Mouse (Mus musculus) large intestine, adult 2 months (tissue): ENCODE measurements around the gene Tubgcp2. TPM values are rescaled to one million over a fixed set of nuclear protein-coding genes. Genes with fewer than 3 reads are reported as not detected.

ENCODE experiments used
- DNase-seq: peaks from one replicate; pipeline ENCODE4 v3.0.0-alpha.2; 2012; ENCODE audit warnings: low read depth, low spot score
- WGBS: fragments of 180-500 bp; shearing (Covaris S2); methylation state at CpG from one replicate; pipeline ENCODE4 v1.1.7; 2018; 5-methylcytosine and 5-hydroxymethylcytosine counted together
- polyA plus RNA-seq: library from polyadenylated mRNA; depleted of rRNA; stranded (reverse); fragments of >200 nt; gene quantifications from 2 replicates; pipeline ENCODE4 v1.2.3, GENCODE M21; 2012; rRNA removed

Tubgcp2 gene
- 13.8 and 16.7 TPM in 2 replicates for polyA plus RNA-seq

DNA sequence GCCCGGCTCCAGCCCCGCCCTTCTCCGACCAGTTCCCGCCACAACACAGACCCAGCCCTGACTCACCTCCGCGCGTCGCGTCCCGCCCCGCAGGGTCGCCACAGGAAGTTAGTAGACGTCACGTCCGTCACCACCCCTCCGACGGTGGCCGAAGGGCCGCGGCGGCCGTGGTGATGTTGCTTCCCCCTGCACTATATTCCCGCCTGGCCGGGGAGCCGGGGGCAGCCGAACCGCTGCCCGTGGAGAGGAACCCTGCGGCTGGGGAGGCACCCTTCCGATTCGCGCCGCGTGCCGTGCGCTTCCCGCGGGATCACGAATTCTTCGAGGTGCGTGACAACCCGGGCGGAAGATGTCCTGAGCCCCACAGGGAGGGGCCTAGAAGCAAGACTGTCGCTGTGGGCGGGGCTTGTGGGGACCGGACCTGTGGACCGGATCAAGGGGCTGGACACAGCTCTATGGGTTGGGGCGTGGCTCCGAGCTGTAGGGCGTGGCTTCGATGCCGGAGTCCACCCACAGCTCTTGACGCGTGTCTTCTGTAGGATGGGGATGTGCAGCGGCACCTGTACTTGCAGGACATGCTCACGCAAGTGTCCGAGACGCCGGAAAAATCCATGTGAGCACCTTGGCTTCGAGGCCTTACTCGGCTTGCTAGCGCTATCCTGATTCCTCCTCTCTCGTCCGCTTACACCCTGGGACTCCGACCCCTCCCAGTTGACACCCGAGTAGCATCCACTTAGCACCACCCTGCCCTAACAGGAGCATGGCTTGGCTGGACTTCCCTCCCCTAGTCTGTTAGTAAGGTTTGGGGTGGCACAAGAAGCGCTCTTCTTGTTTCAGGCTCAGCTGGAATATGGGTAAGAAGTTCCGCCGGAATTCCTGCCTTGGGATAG is at the start of gene Tubgcp2, which contains the start of gene Zfp511:
Gene Tubgcp2 (minus strand): TSS at position 389 of the 890 bp plus-strand sequence.
Gene Zfp511 (plus strand): TSS at position 111 of the 890 bp plus-strand sequence.
- peak; percentile 89 for DNase-seq
- WGBS: 1% methylated on average over 69 of the region's 69 CpGs

DNA sequence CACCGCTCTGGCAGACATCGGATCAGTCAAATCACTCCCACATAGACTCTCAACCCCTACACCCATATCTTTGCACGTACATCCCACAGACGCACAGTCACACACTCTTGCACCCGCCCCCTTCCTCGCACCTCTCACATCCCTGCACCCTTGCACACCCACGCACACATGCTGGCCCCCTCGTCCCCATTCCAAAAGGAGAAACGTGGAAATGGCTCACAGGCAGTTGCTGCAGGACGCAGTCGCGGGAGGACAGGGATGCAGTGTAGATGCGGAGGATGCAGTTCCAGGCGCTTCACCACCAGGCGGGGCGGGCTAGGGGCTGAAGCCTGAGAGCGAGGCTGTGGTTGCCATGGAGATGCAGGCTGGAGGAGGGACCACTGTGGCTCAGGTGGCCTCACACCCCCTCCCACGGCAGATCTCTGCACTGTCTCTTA is 45.8 kb upstream of the Tubgcp2 start, which contains the start of gene Caly:
Gene Caly (minus strand): TSS at position 307 of the 437 bp plus-strand sequence.
- 12% methylated on average over 18 of the region's 18 CpGs for WGBS
- no peak for DNase-seq

DNA sequence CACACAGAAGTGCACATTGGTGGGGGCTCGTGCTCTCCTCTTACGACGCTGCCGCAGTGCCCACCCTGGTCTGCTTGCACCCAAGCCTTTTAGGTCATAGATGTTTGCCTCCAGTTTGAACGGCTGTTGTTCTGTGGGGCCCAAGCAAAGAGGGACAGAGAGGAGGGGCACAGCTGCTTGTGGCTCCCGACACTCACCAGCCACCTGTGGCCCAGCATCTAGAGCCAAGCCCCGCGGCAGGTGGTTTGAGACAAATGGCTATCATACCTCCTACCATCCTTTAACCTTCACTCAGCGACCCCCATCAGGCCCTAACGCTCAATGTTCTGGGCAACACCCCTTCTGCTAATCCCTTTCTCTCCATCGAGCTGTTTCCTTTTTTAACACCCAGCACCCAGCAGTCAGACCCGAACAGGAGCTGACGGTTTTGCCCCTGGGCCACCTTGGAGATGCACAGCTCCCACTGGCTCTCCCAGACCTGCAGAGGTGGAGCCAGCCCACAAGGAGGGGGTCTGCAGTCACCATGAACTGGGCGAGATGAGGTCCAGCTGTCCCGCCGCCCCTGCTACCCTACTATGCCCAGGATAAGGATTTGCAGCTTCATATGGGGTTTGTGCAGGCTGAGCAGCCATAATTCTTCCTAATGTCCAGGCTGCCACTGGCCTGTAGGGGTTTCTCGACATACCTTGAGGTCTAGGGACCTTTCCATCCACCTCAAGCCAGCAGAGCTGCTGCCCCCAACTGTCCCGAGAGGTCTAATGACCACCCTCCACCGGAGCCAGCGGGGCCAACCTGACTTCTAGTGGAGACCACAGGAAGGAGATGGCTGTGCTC is 45.2 kb upstream of the Tubgcp2 start:
- 28% methylated on average over 20 of the region's 20 CpGs for WGBS
- DNase-seq: no peak

DNA sequence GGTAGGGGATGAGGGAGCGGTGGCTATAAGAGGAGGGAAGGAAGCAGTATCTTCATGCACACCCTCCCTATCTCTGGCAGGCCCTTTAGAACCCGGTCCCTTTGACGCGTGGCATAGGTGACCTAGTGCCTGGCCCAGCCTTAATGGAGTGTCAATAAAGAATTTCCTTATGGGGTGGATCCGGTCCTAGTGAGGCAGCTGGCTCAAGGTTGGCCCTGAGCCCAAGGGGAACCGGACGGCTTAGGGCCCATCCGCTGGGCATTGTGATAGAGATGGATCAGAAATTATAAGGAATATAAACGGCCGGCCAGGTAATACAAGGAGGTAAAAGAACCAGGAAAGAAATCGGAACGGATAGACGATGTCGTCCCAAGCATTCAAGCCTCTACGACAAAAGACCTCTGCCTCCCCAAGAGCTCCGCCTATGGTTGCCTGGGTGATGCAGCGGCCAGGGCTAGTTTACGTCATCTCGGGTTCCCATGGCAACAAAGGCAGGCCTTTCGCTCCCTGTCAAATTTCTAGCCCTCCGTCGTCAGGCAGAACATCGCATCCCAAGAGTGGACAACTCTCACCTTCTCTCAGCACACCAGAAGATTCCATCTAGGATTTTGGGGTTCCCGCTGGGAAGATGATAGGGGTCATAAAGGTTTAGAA is 44.2 kb upstream of the Tubgcp2 start:
- peak; percentile 37 for DNase-seq
- 2% methylated on average over 24 of the region's 24 CpGs for WGBS

DNA sequence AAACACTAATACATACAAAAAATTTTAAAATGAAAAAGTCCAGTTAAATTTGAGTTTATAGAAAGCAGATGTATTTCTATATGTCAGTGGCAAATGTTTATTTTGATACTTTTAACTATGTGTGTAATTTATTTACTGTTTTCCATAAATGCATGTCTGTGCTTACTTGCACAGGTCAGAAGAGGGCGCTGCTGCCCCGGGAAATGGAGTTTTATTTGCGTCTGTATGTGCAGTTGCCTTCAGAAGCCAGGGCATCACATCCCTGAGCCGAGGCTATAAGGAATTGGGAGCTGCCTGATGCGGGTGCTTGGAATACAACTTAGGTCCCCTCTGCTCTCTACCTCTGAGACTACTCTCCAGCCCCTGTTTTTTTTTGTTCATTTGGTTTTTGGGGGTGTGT is 42.2 kb upstream of the Tubgcp2 start:
- WGBS: 4% methylated on average over 5 of the region's 5 CpGs
- peak; percentile 63 for DNase-seq

DNA sequence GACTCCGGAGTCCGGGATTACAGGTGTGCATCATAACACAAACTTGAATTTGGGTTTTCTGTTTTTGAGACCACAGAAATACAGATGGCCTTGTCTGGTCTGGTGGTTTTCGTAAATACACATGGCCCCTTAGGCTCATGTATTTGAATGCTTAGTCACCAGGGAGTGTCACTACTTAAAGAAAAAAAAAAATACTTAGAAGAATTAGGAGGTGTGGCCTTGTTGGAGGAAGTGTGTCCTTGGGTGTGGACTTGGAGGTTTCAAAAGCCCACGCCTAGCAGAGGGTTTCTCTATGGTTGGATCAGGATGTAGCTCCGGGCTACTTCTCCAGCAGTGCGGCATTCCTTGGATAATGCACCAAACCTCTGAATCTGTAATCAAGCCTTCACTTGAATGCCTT is 41.2 kb upstream of the Tubgcp2 start:
- DNase-seq: no peak
- WGBS: 43% methylated on average over 6 of the region's 6 CpGs

DNA sequence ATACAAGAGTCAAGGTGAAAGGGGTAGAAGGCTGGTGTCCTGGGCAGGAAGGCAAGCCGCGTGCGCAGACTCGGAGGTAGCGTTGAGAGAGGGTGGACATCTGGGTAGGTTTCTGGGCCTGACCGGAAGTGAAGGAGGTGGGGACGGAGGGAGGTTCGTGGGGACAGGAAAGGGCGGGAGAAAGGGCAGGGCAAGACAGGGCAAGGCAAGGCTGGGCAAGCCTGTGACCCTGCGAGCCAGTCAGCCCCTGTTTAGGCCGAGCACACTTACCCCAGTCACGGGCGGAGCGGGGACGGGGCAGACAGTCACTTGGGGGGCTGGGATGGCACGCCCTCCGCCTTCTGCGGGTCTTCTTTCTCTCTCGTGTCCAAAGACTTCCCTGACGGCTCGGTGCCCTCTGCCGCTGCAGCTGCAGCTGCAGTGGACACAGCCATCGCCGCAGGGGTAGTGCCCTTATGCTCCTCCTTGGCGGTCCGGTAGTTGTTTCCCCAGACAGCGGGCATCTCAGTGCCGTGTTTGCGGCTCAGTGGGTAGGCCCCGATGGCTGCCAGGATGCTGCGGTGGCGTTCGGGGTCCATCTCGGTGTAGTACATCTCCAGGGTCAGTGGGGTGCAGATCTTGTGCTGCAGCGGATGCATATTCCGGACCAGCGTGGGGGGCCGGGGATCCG is 33.7 kb upstream of the Tubgcp2 start:
- no peak for DNase-seq
- 36% methylated on average over 39 of the region's 39 CpGs for WGBS

DNA sequence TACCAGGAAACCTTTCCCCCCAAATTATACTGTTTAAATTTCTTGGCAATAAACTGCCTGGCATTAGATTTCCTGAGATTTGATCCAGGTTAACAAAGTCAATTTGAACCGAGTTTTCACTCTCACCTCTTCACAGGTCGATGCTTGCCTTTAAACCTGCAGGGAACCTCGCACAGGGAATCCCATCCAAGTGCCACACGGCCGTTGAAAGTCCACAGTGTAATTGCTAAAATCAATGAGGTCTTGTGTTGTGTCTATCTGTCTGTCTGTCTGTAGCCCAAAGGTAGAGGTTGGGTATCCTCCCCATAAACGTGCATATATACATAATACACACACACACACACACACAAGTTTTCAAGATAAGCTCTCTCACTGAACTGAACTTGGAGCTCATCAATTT is 30.9 kb upstream of the Tubgcp2 start:
- DNase-seq: no peak
- WGBS: 30% methylated on average over 6 of the region's 6 CpGs

DNA sequence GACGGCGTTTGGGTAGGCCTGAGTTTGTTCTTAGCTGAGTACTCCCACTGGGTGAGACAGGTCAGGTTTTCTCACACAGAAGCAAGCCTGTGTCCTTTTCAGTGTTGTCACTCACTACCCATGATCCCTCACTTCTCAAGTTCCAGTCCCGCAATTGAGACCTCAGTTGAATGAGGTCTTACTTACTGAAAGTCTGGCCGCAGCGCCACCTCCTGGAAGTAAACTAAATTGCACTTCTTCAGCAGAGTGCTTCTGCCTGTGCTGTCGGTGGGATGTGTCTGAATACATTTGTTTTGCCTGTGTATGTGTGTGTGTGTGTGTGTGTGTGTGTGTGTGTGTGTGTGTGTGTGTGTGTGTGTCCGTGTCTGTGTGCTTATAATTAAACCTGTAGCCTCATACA is 26.6 kb upstream of the Tubgcp2 start:
- WGBS: 21% methylated on average over 7 of the region's 7 CpGs
- DNase-seq: no peak

DNA sequence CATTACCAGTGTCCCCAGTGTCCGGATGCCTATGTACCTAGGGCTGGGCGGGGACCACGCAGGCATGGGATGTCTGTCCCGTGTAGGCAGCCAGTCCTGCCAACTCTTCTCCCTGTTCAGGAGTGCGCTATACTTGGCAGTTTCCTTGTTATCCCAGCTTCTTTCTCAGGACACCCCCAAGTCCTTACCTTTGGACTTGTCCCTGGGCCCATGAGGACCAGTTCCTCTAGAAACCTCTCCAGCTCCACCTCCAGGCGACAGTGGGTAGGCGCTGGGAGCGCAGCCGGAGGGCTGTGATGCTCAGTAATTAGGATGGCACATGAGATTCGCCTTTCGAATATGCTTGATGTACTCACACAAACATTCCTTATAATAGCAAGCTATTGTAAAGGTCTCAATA is 25.8 kb upstream of the Tubgcp2 start:
- WGBS: 16% methylated on average over 11 of the region's 11 CpGs
- no peak for DNase-seq

DNA sequence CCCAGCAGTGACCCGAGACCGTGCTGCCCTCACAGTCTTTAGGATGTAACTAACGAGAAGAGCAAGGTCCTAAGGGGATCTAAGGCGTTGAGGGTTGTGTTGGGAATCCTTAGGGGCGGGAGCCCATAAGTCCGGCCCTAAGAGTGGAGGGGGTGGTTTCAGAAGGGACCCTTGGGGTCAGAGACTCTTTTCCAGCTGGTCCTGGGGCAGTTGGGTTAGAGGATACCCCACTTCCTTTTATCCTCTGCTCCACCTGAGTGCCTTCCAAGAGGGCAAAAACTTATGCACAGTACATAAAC is 25.3 kb upstream of the Tubgcp2 start:
- no peak for DNase-seq
- WGBS: 5% methylated on average over 6 of the region's 6 CpGs

DNA sequence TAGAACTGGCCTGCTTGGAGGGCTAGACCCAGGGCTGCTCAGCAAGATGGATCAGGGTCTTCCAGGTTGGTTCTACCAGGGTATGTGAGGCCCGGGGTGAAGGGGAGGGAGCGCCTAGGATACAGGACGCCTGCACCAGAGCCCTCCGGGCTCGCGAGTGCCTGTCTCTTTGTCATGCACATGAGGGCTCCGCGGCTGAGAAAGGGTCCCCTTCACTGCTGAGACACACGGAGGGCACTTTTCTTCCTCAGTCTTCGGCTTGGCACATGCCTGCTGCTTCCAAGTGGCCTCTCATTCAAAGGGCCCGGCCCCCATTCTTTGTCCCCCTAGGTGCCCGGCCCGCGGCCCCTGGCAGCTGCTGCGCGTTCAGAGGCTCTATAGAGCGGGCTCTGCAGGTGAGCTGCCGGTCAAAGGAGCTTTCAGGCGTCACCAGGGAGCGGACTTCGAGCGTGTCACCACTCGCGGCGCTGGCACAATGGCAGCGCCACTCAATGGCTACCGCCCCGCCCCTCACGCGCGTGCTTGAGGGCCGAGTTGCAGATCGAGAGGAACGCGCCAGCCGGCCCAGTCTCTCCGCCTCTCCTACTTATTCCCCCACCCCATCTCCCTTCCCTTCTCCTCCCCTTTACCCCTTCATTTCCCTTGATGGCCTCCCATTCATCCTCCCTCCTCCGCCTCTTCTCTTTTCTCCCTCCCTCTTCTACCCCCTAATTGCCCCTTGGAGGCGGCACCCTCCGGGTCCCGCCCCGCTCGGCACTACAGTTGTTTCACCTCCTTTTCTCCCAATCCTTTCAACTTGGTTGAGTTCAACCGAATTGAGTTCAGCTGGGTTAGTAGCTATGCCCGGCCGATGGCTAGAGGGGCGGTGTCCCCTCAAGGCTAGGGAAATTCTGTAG is 24.7 kb upstream of the Tubgcp2 start:
- WGBS: 4% methylated on average over 47 of the region's 47 CpGs
- no peak for DNase-seq

DNA sequence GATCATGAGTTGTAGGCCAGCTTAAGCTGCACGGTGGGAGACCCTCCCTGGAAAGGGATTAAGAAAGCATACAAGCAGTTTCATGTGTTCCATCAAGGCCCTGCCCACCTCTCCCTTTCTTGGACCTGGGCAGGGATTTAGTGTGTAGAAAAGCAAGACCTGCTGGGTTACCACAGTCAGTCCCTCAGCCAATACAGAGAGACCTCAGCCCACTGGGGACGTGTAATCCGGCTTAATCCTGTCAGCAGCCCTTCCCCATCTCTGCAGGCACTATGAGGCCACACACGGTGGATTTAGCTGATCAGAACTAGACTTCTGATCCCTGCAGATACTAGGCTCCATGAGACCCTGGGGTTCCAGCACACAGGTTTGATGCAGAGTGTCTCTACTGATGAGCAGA is 23.1 kb upstream of the Tubgcp2 start:
- no peak for DNase-seq
- WGBS: 71% methylated on average over 4 of the region's 4 CpGs

DNA sequence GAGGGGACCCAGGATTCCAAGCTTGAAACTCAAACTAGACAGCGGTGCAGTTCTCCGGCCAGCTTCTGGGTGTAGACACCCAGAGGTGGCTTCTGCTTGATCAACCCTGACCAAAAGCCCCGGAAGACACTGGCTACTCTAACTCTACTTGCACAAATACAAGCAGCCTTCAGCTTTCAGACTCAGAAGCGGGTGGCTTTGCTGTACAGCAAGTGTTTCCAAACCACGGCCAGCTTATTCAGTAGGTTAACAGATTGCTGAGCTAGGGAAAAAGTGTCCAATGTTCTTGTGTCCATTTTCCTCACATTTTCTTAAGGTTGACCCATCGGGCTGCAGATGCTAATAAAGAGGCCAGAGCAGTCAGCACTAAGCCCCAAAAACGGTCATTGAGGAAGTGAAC is 22.1 kb upstream of the Tubgcp2 start:
- DNase-seq: no peak
- WGBS: 43% methylated on average over 7 of the region's 7 CpGs

DNA sequence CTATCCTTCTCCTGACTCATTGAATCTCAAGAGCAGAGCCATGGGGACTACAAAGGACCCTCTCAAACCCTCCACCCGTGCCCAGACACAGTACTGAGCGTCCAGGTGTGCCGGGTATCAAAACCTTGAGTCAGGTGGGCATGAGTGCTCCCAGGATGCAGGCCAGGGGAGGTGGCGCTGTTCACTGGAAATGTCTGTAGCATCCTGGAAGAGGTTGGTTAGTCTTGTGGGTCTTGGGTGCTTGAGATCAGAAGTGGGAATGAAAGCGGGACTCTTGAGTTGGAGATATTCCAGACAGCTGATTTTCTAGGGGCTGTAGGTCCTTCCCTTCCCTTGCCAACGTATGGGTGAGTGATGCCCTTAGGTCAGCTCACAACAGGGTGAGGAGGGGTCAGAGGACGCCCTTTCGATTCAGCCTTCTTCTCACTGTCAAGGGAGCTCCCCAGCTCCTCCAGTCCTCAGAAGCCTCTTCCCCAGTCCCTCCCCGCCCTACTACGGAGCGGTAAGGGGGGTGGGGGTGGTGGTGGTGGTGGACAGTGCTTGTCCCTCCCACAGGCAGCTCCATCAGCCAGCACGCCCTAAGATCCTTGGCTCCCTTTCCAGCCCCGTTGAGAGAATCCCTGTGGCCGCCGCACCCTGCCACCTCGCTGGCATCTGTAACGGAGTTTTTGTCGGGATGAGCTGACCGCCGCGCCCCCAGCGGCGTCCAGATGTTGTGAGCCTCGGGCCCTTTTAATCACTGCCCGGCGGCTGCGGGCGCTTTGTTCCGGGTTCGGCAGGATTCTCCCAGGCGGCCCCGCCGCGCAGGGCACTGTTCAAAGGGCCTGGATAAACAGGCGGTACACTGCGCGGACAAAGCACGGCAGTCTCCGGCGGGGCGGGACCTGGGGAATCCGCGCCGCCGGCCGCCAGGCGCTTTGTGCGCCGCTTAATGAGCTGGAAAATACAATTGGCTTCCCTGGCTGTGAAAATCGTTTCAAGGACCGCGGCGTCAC is 21.2 kb upstream of the Tubgcp2 start:
- DNase-seq: no peak
- WGBS: 6% methylated on average over 53 of the region's 53 CpGs

DNA sequence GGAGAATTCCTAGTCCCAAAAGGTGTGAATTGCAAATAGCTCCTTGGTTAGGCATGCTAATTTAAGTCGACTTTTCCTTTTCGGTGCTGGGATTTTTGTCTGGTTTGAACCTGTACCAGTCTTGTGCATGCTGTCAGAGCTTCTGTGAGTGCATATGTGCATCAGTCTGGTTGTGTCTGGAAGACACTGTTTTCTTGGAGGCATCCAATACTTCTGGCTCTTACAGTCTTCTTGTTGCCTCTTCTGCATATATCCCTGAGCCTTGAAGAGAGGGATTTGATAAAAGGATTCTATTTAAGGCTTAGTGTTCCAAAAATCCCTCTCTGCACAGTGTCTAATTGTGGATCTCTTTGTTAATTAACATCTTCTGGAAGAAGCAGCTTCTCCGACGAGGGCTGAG is 17.7 kb upstream of the Tubgcp2 start:
- DNase-seq: no peak
- WGBS: 80% methylated on average over 4 of the region's 4 CpGs

DNA sequence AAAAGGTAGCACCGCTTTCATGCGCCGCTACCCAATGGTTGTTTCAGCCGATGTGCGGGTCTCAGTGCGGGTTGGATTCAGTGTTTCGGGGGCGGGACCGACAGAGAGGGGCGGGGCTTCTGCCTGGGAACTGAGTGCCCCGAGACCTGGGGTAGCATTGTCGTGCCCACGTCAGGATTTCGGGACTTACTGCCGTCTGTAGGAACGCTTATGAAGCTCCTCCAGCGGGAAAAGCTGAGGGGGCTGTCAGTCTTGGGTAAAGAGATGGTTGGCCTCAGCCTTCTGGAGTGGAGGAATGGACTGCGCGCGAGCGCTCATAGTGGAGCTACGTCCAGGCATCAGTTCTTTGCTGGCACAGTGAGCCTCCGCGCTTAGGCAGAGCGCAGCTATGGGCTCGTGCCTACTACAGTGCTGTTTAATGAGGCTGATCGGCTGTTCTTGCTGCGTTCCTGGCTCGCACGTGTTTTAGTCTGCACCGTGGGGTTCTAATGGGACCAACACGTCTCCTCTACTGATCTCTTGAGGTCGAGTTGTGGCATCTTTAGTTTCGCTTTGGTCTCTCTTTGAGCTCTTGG is 12.7 kb upstream of the Tubgcp2 start:
- no peak for DNase-seq
- WGBS: under 1% methylated on average over 34 of the region's 34 CpGs
